Mouse (Mus musculus) thymus, adult 2 months (tissue): ENCODE measurements around the gene N4bp3.

Experiments
- CTCF ChIP-seq: fragments of 200-500 bp; IDR thresholded peaks from 2 replicates; pipeline ENCODE4 v1.5.1; 2012; ENCODE audit warnings: mild to moderate bottlenecking, control low read depth, low read length, moderate library complexity, borderline replicate concordance; ENCODE audit not compliant: control insufficient read depth, poor library complexity, insufficient read depth; ENCODE audit errors: extremely low read depth
- POLR2A ChIP-seq: fragments of 200-500 bp; IDR thresholded peaks from 2 replicates; pipeline ENCODE4 v1.6.1; 2012; ENCODE audit warnings: mild to moderate bottlenecking, low read length, control low read depth, moderate library complexity; ENCODE audit not compliant: control insufficient read depth, poor library complexity, insufficient read depth; ENCODE audit errors: extremely low read depth

DNA sequence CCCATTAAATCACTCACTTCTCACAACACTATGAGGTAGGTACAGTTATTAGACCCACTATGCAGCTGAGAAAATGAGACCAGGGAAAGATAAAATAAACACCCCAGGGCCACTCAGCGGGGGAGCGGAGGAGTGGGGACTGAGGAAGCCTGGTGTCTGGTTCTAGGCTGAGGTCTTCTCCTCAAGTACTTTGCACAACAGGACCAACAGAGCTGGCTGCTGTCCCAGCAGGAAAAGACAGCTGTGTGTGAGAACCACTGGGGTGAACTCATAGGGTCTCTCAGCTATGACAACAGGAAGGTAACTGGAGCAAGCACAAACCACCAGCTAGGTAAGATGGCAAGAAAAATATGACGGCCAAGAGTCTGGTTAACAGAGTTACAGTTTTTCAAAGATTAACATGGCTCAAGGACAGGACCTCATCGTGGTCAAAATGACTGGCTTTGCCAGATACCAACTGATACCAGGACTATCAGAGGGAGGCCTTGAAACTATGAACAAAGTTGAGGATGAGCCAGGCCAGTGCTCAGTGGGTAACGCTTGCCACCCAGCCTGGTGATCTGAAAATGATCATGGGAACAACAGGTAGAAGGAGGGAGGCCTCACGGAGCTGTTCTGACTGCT is 18.4 kb downstream of the N4bp3 start:
- TF ChIP-seq POLR2A: no peak
- TF ChIP-seq CTCF: no peak
